Mouse (Mus musculus): ENCODE measurements at regions not wholly inside any gene's neighbourhood (a gene's known extent, or its start where the extent isn't known, plus 50 kb on each side); places are given as distances from the start of the nearest gene placed in this dataset.

GRCm38 (mm10) chr1:185585191-185585870 lies 130.7 kb downstream of the Slc30a10 start:
- TF ChIP-seq EP300 (IDR thresholded peaks at IDR 0.05; ENCODE audit: low read depth) (no peak), CTCF (IDR thresholded peaks at IDR 0.05; ENCODE audit: low read depth) (no peak)
